Mouse (Mus musculus): ENCODE measurements around the gene Cst6.
"Not testable (repeated sequence)": the region's sequence is repeated elsewhere in the genome, so short reads cannot be mapped to it uniquely, and the experiment has no call there.

Cst6 gene

GRCm38 (mm10) chr19:5349502-5349873 lies at the start of gene Cst6:
Gene Cst6, minus strand, starts transcription at chr19:5349574.
- not testable (repeated sequence) for DNase-seq (ENCODE audit: low spot score in 2 of 2)

DNA sequence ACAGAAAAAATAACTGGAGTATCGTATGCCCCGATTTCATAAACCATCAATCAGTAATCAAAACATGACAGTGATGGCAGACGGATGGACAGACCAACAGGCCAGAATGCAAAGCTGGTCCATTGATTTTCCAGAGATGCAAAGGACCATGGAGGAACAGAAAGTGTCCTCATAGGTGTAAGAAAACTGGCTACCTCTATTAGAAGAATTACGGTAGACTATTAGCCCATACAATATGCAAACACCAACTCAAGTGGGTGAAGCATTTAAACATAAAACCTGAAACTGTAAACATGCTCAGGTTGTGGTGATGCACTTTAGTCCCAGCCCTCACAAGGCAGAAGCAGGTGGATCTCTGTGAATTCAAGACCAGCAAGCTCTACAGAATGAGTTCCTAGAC lies 46.0 kb upstream of the Cst6 start:
- no peak for DNase-seq (ENCODE audit: low spot score in 2 of 2)

DNA sequence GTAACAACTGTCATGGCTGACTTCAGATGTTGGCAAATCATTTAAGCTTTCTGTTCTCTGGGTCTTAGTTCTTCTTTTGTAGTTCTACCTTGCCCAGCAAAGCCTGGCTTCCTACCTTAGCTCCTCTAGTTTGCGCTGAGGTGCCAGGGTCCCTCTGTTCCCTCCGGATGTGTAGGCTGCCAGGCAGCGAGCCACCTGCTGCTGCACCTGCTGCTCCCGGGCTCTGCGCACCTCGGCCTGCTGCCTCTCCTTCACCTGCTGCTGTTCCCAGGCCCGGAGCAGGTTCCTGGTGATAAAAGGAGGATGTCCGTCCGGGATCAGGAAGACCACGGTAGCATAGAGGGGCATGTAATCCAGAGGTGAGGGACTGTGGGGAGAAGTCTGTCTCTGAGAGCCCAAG lies 44.8 kb upstream of the Cst6 start:
- DNase-seq (ENCODE audit: low spot score in 2 of 2): no peak

DNA sequence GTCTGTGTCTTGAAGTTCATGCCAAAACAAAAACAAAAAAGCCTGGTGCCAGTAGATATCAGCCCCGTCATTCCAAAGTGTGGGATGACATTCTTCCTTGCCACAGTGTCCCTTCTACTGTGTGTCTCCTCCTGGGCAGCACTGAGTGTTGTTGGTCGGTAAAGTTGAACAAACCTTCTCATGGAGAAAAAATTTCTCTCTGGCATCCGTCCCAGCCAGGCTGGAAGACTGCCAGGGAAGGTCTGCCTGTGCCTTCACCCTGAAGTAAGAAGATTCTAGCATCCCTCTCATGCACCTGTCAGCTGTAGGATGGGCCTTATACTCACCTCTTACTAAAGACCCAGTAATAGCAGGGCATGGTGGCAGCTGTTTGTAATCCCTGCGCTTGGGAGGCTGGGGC lies 43.5 kb upstream of the Cst6 start:
- DNase-seq (ENCODE audit: low spot score in 2 of 2): no peak

DNA sequence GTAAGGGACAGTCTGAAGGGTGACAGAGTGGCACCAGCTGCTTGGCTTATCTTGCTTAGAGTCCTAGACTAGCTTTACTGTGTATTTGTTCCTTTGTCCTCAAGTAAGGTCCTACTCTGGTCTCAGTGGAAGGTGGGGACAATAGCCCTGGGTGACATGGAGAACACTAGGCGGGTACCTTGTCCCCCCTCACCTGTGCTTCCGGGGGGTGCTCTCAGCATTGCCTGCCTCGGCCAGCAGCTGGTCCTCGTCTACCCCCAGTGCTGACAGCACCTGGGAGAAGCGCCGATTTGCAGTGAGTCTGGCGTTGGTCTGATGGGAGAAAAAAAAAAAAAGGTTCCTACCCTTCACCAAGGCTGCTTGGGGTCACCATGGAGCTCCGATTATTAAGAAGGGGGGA lies 41.0 kb upstream of the Cst6 start:
- DNase-seq (ENCODE audit: low spot score in 2 of 2): no peak

- DNase-seq (ENCODE audit: low spot score in 2 of 2): peak; percentile 84
Measured at GRCm38 (mm10) chr19:5389647-5390046, 40.3 kb upstream of the Cst6 start.

GRCm38 (mm10) chr19:5388588-5389242 lies 39.3 kb upstream of the Cst6 start, which contains the start of gene Sart1:
Gene Sart1, minus strand, starts transcription at chr19:5388703.
- peak; percentile 96 for DNase-seq (ENCODE audit: low spot score in 2 of 2)

DNA sequence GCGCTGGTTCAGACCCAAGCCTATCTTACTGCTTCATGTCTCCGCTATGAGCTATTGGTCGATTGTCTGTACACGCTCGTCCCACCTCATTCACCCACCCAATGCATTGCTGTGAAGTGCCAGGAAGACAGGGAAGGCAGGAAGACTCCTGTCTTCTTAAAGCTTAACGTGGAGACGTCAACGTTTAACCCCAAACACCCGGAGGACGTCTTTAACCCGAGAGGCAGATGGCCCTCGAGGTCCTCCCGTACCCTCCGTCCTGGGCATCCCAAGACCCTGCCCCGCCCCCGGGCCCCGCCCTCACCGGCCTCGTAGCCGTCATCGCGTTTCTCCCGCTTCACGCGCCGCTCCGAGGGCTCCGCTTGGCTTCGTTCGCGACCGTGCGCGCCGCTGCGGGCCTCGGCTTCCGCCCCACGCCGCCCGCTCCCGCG lies 38.7 kb upstream of the Cst6 start:
- DNase-seq (ENCODE audit: low spot score in 2 of 2): peak in 1 of 2 experiments; percentile 43

DNA sequence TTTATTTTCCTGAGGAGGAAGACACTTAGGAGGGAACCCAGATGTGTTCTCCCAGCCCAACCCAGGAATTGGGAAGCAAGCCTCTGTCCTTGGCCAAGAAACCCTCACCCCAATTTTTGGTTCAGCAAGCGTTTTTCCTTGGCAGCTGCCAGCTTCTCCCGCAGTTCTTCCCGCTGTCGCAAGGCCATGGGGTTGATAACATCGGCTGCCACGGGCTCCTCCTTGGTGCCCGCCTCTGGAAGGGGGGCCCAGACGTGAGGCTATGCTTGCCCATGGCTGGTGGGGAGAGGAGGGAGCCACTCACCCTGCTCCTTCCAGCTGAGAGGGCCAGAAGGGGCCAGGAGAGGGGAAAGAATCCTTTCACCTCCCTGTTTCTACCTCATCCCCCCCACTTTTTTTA lies 35.3 kb upstream of the Cst6 start:
- DNase-seq (ENCODE audit: low spot score in 2 of 2): no peak

- no peak for DNase-seq (ENCODE audit: low spot score in 2 of 2)
Measured at GRCm38 (mm10) chr19:5383326-5383725, 34.0 kb upstream of the Cst6 start.

DNA sequence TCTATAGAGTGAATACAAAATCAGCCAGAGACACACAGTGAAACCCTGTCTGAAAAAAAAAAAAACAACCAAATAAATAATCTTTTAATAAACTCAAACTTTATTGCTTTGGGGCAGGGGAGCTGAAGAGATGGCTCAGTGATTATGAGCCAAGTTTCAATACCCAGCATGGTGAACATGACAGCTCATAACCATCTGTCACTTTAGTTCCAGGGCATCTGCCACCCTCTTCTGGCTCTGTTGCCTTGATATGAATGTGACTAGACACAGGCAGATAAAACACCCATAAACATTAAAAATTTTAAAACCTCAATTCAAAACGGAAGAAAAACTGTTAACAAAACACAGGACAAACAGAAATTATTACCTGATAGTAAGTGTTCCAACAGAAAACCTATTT lies 28.1 kb upstream of the Cst6 start:
- DNase-seq (ENCODE audit: low spot score in 2 of 2): no peak

DNA sequence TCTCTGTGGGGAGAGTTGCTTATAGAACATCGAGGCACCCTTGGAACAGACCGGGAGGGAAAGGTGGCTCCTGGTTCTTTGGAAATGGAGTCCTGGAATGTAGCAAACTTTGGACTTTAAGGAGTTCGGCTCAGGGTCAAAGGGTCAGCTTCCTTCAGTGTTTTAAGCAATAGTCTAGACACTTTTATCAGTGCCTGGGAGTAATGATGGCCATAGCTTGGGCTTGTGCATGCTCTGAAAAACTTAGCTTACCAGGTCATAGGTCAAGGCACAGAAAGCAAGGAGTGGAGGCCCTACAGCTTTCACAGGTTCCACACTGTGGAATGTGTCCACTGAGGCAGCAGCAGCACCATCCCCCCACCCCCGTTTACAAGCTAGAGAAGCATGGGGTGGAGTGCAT lies 25.4 kb upstream of the Cst6 start:
- no peak for DNase-seq (ENCODE audit: low spot score in 2 of 2)

DNA sequence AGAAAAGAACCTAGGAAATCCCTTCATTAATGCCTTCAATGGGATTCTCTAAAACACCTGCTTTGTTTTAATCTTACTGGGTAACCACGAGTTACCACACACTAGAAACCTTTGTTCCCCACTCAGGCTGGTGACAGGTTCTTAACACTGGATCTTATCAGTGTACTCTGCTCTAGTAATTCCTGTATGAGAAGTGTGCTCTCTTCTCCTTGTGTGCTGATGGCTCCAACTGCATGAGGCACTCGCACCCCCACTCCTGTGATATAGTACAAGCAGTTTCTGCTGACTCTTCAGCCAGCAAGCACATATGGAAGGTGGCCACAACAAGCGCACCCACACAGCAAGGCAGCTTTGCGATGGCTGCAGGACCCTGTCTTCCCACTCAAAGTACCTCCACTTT lies 24.8 kb upstream of the Cst6 start:
- no peak for DNase-seq (ENCODE audit: low spot score in 2 of 2)

- no peak for DNase-seq (ENCODE audit: low spot score in 2 of 2)
Measured at GRCm38 (mm10) chr19:5372724-5373123, 23.4 kb upstream of the Cst6 start.

DNA sequence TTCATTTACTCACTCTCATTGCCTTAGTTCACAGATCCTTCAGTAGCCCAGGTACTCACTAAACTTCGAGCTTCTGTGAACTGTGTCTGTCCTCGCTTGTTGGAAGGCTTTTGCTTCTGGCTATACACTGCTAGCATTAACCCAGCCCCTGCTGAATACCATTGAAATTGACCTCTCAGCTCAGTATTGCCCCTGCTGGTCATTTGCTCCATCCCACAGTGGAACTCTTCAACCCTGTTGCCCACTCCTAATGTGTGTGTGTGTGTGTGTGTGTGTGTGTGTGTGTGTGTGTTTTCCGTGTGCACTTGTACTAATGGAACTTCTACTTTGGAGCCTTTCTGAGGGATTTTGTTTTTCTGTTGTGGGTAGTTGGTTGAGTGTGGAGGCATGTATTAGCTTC lies 21.6 kb upstream of the Cst6 start:
- DNase-seq (ENCODE audit: low spot score in 2 of 2): no peak

DNA sequence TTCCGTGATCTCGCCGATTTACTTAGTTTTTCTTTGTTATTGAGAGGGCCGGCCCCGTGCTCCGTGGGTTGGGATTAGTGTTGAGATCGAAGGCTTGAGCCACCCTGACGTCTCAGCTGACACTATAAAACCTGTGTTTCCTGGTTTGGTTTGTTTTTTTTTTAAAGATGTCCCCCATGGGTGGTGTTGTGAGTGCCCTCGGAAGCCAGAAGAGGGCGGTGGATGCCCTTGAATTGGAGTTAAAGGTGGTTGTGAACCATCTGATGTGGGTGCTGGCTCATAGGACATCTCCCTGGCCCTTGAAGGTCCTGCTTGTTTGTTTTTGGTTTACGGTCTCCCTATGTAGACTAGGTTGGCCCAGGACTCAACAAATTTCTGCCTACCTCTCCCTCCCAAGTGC lies 18.1 kb upstream of the Cst6 start:
- no peak for DNase-seq (ENCODE audit: low spot score in 2 of 2)

DNA sequence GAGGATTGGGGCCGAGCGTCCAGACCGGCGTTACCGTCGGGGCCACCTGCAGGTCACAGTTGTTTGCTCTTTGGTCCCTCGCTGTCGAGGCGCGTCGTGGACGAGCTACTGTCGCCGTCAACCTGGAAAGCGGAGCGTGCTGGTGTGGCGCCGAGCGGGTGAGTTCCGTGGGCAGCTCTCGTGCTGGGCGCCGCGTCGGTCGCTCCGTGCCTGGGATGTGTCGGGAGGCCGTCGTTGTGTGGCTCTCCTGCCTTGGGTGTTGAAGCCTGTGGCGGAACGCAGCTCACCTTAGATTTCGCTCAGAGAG lies 17.6 kb upstream of the Cst6 start, which contains the start of gene Banf1:
Banf1 (minus strand) TSS at position 116 of the 307 bp plus-strand sequence.
- DNase-seq (ENCODE audit: low spot score in 2 of 2): no peak

GRCm38 (mm10) chr19:5366175-5367052 lies 17.0 kb upstream of the Cst6 start, which contains the start of gene Eif1ad:
Gene Eif1ad, plus strand, starts transcription at chr19:5366741.
- peak; percentile 88 to 91 for DNase-seq (ENCODE audit: low spot score in 2 of 2)

GRCm38 (mm10) chr19:5365751-5366150 lies 16.4 kb upstream of the Cst6 start:
- no peak for DNase-seq (ENCODE audit: low spot score in 2 of 2)

GRCm38 (mm10) chr19:5364124-5364523 lies 14.8 kb upstream of the Cst6 start:
- DNase-seq (ENCODE audit: low spot score in 2 of 2): no peak

DNA sequence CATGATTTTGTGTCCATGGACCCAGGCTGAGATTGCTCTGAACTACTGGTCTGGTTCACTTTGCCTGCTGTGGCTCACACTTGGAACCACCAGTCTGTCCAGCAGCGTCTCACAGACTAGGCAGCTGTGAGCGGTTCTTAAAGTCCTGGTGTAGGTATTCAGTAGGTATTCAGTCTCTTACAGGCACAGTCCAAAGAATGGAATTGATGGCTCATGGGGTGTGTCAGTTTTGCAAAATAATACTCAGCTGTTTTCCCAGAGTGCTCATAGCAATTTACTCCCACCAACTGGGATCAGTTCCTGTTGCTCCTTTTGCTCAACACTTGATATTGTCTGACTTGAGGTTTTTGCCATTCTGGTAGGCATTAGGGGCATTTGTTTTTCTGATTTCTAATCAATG lies 12.8 kb upstream of the Cst6 start:
- no peak for DNase-seq (ENCODE audit: low spot score in 2 of 2)

DNA sequence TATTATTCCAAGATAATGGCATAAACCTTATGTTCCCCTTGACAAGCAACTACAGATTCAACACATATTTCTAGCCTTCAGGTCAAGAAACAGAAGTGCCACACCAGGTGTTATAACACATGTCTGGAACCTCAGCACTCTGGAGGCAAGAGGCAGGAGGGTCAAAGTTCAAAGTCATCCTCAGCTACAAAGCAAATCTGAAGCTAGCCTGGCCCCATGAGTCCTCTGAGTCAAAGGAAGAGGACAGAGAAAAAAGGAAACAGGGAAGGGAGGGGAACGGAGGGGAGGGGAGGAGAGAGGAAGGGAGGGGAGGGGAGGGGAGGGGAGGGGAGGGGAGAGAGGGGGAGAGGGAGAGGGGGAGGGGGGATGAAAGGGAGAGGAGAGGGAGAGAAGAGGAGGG lies 6.7 kb upstream of the Cst6 start:
- no peak for DNase-seq (ENCODE audit: low spot score in 2 of 2)

GRCm38 (mm10) chr19:5353609-5354008 lies 4.2 kb upstream of the Cst6 start:
- no peak for DNase-seq (ENCODE audit: low spot score in 2 of 2)
